Mouse (Mus musculus) brain, embryonic 14.5 days (tissue): ENCODE measurements at regions not wholly inside any gene's neighbourhood (a gene's known extent, or its start where the extent isn't known, plus 50 kb on each side); places are given as distances from the start of the nearest gene placed in this dataset.

Source experiments
- CTCF ChIP-seq: fragments of 200-500 bp; IDR thresholded peaks from 2 replicates; pipeline ENCODE4 v1.5.1; 2012; ENCODE audit warnings: inconsistent platforms, mild to moderate bottlenecking, moderate library complexity, borderline replicate concordance; ENCODE audit not compliant: insufficient read depth, insufficient read length; ENCODE audit errors: extremely low read depth
- POLR2A ChIP-seq: fragments of 200-500 bp; IDR thresholded peaks from 2 replicates; pipeline ENCODE4 v1.6.1; 2012; ENCODE audit warnings: mild to moderate bottlenecking, inconsistent platforms, borderline replicate concordance; ENCODE audit not compliant: poor library complexity, insufficient read depth, insufficient read length, severe bottlenecking; ENCODE audit errors: extremely low read depth

DNA sequence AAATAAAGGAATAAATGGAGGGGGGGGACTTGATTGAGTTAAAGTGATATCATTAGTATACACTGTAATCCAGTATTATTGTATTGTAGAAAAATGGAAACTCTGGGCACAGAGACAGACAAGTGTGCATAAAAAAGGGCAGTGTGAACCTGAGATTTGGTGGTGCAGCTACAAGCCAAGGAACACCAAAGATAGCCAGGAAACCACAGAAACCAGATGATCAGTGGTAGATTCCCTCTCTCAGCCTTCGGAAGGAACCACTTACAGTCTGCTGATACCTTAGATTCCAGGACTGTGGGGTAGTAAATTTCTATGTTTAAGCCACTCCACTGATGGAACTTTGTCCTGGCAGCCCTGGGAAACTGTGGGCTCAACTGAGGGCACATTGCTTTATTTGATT is 97.1 kb downstream of the Phlda1 start:
- TF ChIP-seq CTCF (no peak), POLR2A (no peak)
